Mouse (Mus musculus) brain, embryonic 14.5 days (tissue): ENCODE measurements around the gene Tmem184a. TPM values are rescaled to one million over a fixed set of nuclear protein-coding genes. Genes with fewer than 3 reads are reported as not detected.

ENCODE experiments used
- DNase-seq: peaks from one replicate; pipeline ENCODE4 v3.0.0-alpha.2; 2011; ENCODE audit warnings: low read depth
- CTCF ChIP-seq: fragments of 200-500 bp; IDR thresholded peaks from 2 replicates; pipeline ENCODE4 v1.5.1; 2012; ENCODE audit warnings: inconsistent platforms, mild to moderate bottlenecking, moderate library complexity, borderline replicate concordance; ENCODE audit not compliant: insufficient read depth, insufficient read length; ENCODE audit errors: extremely low read depth
- POLR2A ChIP-seq: fragments of 200-500 bp; IDR thresholded peaks from 2 replicates; pipeline ENCODE4 v1.6.1; 2012; ENCODE audit warnings: mild to moderate bottlenecking, inconsistent platforms, borderline replicate concordance; ENCODE audit not compliant: poor library complexity, insufficient read depth, insufficient read length, severe bottlenecking; ENCODE audit errors: extremely low read depth
- polyA plus RNA-seq: library from polyadenylated mRNA; depleted of rRNA; stranded (reverse); fragments of >200 nt; gene quantifications from 2 replicates; pipeline ENCODE4 v1.2.3, GENCODE M21; 2012

Gene Tmem184a
- polyA plus RNA-seq, 1 experiment = 0.34 TPM

- no peak for TF ChIP-seq POLR2A
- TF ChIP-seq CTCF = no peak
- DNase-seq = no peak
These were observed 7.9 kb downstream of the Tmem184a start for GRCm38 (mm10) chr5:139811677-139812397.

DNA sequence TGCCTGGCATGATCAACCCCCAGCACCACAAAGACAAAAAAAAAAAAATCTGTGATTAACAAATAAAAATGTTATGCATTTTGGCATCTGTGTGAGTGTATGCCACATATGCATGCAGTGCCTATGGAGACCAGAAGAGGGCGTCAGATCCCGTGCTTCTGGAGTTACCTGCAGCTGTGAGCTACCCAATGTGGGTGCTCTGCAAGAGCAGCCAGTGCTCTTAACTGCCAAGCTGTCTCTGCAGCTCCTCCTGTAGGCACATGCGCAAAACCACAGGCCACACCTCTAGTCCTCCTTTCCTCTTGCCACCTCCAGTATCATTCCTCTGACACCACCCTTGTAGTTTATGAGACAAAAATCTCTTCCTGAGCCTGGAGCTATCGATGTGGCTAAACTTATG lies 10.3 kb downstream of the Tmem184a start:
- TF ChIP-seq POLR2A (no peak), CTCF (0 out of 2 replicates have a peak, but pooled peaks have one; percentile 28)
- no peak for DNase-seq

GRCm38 (mm10) chr5:139805924-139806323 lies 13.8 kb downstream of the Tmem184a start:
- TF ChIP-seq POLR2A (no peak), CTCF (no peak)
- DNase-seq = no peak

DNA sequence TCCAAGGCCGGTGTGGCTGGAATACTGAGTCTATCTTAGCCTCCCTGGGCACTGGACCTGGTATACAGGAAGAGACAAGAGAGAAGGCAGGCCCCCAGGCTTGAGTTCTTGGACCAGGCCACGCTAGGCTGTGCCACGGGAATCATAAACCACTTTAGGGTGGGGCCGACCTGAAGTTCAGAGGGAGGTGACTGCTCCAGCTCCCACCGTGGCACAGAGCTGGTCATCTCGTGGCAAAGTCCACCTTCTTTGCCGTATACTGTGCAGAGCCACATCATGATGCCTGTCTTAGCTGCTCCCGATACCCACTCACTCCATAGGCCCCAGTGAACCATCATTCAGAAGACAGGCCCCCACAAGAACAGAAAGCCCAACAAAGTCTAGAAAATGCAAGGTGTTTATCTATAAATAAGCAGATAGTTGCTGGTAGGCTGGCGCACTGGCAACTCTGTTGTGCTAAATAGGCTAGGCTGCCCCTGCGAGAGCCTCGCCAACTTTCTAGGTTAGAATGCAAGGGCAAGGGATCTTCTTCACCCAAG lies 15.1 kb downstream of the Tmem184a start:
- DNase-seq = no peak
- TF ChIP-seq POLR2A (no peak), CTCF (no peak)

DNA sequence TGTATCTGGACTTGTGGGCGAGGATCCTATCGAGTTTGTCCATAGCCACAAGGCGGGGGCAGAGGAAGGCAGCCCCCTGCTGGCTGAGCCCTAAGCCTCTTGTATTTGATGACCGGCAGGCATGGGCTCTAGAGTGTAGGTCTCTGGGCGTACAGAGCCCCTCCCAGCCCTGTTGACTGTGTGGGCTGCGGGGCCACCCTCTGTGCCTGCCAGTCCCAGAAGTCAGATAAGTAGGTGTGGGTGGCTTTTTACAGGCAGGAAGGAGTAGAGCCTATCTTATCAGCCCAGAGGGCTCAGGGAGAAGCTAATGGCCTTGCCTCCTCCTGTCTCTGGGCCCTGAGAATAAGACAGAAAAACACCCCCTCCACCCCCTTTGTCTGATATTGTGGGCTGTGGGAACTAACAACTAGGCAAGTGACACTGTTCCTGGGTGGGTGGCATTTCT lies 15.6 kb downstream of the Tmem184a start:
- TF ChIP-seq POLR2A (no peak), CTCF (no peak)
- DNase-seq = no peak

DNA sequence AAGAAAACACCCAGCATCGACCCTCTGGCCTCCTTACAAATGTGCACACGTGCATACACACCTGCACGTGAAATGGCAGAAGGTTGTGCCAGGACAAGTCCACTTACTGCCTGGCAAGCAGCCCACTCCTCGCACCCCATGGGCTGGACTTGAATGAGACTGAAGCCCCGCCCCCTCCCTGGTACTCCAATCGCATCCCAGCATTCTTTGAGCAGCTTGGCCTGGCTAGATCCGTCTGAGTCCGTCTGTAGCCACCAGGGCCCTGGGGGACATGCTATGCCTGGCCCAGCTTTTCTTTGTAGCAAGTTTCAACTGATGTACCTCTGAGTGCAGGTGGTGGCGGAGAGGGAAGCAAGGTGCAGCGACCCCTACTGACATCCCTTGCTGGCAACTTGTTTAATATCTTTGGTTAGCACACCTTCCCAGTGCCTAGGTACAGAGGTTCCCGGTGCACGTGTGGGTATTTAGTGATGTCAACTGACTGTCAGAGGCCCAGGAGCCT lies 16.1 kb downstream of the Tmem184a start:
- TF ChIP-seq POLR2A = no peak
- peak; percentile 35; the same call in 1 of the 2 replicates for TF ChIP-seq CTCF
- DNase-seq = peak; percentile 89

- TF ChIP-seq CTCF (no peak), POLR2A (no peak)
- DNase-seq = no peak
These were observed 16.6 kb downstream of the Tmem184a start for GRCm38 (mm10) chr5:139803165-139803564.

DNA sequence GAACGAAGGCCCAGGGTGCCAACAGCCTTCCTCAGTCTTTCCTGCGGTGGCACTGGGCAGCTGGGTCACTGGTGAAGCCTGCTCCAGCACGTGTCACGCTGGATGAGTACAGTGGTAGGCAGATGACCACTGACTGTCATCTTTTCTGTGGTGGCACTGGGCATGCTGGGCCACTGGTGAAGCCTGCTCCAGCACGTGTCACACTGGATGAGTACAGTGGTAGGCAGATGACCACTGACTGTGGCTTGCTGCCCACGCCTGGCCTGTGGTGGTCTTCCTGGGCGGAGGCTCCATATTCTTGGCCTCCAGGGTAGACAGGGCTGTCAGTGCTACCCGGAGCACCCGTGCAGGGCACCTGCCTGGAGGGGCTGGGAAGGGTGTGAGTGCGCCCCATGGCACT lies 17.8 kb downstream of the Tmem184a start:
- DNase-seq = no peak

GRCm38 (mm10) chr5:139801231-139801630 lies 18.5 kb downstream of the Tmem184a start:
- TF ChIP-seq POLR2A (no peak), CTCF (no peak)
- DNase-seq = no peak

More for the DNA sequence above, 17.8 kb downstream of the Tmem184a start:
- no peak for TF ChIP-seq POLR2A
- no peak for TF ChIP-seq CTCF

DNA sequence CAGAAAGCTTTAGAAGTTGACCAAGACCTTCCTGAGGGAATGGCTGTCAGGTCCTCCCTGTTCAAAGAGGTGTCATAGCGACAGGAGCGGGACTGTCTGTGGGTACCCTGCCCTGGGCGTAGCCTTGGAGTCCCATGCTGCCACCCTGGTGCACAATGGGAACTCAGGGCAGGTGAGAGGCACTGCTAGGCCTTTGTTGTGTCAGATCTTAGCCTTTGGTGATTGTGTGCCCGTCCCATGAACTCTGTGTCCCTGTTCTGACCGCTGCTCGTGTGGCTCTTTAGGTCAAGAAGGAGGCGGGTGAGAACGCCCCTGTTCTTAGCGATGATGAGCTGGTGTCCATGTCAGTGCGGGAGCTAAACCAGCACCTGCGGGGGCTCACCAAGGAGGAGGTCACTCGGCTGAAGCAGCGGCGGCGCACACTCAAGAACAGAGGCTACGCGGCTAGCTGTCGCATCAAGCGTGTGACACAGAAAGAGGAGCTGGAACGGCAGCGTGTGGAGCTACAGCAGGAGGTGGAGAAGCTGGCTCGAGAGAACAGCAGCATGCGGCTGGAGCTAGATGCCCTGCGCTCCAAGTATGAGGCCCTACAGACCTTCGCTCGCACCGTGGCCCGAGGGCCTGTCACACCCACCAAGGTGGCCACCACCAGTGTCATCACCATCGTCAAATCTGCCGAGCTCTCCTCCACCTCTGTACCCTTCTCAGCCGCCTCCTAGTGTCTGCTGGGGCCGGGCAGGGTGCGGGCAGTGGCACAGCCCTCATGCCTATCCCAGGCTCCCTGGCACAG lies 19.7 kb downstream of the Tmem184a start:
- no peak for TF ChIP-seq CTCF
- no peak for TF ChIP-seq POLR2A
- no peak for DNase-seq

DNA sequence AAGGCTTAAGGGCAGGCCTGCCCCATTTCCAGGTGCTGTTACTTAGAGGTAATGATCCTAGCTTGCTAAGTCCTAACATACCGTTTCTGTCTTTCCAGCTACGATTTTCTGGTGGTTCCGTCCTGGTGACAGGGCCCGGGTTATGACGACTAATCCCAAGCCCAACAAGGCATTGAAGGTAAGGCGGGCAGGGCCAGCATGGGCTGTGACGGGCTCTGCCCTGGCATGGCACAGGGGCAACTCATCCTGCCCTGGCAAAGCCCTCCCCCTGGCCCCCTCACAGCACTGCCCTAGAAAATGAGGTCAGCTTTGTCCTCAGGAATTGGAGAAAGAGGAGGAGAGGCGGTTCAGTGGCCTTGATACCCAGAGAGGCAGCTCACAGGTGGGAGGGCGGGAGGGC lies 20.7 kb downstream of the Tmem184a start:
- no peak for DNase-seq
- TF ChIP-seq CTCF = no peak
- no peak for TF ChIP-seq POLR2A
